Mouse (Mus musculus) WW6 (cell line): ENCODE measurements at regions not wholly inside any gene's neighbourhood (a gene's known extent, or its start where the extent isn't known, plus 50 kb on each side); places are given as distances from the start of the nearest gene placed in this dataset.
A peak's percentile ranks its signal among the peaks of the same experiment; 100 is the strongest.

Experiments
- DNase-seq: peaks from one replicate; pipeline ENCODE4 v3.0.0-alpha.2; 2013; ENCODE audit warnings: low read depth, low spot score

GRCm38 (mm10) chr1:88960142-88960541 is 110.1 kb upstream of the Sh3bp4 start:
- DNase-seq: no peak

DNA sequence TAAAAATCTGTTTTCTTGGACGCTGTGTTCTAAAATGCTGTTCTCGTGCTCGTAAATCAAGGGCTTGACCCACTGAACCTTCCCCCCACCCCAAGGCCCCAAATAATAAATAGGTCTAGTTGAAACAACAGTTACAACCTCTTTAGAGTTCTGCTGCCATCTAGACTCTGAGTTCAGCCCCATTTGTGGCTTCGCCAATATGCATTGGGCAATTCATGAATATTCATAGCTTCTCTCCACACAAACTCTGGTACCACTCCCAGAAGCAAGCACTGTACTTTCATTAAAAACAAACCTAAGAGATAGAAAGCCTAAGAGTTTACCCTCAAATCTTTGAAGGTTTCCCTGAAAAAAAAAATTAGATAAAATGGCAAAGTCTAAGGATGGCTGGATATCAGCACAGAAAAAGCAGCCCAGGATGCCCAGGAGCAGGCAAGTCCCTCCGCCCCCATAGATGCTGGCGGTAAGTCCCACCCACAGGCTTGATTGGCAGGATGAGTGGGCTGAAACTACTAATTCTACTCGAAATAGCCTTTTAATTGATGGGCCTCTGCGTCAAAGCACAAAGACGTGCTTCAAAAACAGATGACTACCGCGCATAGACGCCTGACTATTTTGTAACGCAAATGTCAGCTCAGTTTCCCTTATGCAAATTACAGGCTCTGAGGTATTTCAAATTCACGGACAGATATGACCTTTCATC is 106.0 kb upstream of the Sh3bp4 start:
- DNase-seq: no peak

DNA sequence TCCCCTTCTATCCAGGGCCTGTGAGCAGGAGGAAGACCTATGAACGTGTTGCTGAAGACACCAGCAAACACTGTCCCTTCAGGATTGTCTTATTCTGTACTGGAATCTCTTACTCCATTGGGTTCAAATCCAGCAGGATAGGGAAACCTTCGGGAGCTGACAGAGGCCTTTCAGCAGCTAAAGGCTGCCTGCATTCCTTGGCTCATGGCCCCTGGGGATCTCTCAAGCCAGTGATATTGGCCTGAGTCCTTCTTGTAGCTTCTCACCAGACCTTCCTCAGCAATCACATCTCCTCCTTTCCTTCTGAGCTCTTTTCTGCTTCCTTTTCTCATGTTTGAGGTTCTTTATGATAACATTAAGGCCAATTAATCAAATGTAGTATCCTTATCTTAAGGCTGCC is 103.8 kb upstream of the Sh3bp4 start:
- DNase-seq: no peak

- no peak for DNase-seq
Observed at GRCm38 (mm10) chr1:88968142-88968541, 102.1 kb upstream of the Sh3bp4 start.

DNA sequence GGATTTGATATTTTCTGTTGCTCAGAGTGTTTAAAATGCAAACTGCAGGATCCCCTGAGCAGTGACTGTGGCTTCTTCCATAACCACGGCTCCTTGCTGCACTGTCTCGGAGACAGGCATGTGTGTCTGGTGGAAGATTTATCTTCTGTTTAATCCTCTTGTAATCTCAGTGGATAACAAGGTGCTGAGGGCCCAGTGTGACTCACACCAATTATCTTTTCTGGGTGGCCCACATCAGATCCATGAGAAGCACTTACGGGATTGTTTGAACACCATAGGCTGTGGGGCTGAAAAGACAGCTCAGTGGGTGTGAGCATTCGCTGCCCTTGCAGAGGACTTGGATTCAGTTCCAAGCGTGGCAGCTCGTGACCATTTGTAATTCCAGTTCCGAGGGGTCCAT is 101.2 kb upstream of the Sh3bp4 start:
- no peak for DNase-seq

DNA sequence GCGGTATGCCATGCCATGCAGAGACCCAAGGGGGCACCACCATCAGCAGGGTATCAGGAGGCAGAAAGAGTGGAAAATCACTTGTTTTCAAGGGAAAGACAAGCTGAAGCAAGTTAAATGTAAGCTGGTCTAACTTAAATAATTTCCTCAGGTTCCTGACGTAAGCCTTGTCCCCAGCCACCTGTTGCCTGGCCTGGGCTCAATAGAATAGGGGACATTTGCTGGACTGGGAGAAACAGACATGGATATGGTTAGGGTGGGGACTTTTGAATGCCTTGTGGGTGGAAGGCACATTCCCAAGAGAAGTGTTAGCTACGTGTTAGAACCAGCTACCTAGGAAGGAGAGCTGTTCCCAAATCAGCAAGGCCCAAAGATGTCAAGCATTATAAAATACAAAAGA is 100.6 kb upstream of the Sh3bp4 start:
- DNase-seq: no peak

GRCm38 (mm10) chr1:88976101-88976500 is 94.1 kb upstream of the Sh3bp4 start:
- DNase-seq: no peak

- DNase-seq: no peak
Observed at GRCm38 (mm10) chr1:88988011-88988695, 82.1 kb upstream of the Sh3bp4 start.

DNA sequence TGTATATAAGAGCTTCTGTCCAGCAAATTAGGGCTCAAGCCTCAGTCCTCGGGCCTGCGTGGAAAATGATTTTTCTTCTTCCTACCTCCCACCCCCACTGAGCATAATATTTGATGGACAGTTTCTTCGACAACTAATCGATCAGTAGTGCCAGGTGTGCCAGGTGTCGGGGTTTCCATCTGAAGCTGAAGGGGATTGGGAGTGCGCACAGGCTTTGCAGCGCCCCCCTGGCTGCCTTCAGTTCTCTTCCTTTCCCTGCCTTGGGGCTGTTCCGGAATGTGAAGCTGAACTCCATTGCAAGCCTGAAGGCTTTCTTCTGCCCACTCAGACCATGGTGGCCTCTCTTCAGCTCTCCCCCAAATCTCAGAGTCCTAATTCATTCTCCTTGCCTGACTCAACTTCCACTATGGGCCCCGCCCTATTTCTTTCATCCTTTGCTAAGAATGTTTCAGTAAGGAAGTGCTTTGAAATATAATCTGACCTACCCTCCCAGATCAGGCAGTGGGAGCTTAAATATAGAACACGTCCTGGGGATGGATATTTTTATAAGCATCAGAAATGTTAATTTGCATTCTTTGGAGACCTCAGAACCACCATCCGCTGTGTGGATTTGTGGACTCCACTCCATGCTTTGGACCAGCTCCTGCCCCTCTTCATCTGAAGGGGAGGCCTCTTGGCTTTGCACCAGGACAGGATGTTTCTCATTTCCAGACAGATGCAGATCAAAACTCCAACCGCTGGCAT is 75.5 kb upstream of the Sh3bp4 start:
- DNase-seq: no peak

- no peak for DNase-seq
Observed at GRCm38 (mm10) chr1:88995945-88996344, 74.3 kb upstream of the Sh3bp4 start.

GRCm38 (mm10) chr1:88996657-88997056 is 73.6 kb upstream of the Sh3bp4 start:
- no peak for DNase-seq

- no peak for DNase-seq
Observed at GRCm38 (mm10) chr1:88997847-88998246, 72.4 kb upstream of the Sh3bp4 start.

- no peak for DNase-seq
Observed at GRCm38 (mm10) chr1:89002326-89002725, 67.9 kb upstream of the Sh3bp4 start.

- no peak for DNase-seq
Observed at GRCm38 (mm10) chr1:89003752-89004151, 66.5 kb upstream of the Sh3bp4 start.

- no peak for DNase-seq
Observed at GRCm38 (mm10) chr1:89007476-89007875, 62.7 kb upstream of the Sh3bp4 start.

- no peak for DNase-seq
Observed at GRCm38 (mm10) chr1:89010170-89010569, 60.0 kb upstream of the Sh3bp4 start.

- DNase-seq: no peak
Observed at GRCm38 (mm10) chr1:89011454-89011853, 58.8 kb upstream of the Sh3bp4 start.

- peak; percentile 58 for DNase-seq
Observed at GRCm38 (mm10) chr1:89015385-89015784, 54.8 kb upstream of the Sh3bp4 start.

DNA sequence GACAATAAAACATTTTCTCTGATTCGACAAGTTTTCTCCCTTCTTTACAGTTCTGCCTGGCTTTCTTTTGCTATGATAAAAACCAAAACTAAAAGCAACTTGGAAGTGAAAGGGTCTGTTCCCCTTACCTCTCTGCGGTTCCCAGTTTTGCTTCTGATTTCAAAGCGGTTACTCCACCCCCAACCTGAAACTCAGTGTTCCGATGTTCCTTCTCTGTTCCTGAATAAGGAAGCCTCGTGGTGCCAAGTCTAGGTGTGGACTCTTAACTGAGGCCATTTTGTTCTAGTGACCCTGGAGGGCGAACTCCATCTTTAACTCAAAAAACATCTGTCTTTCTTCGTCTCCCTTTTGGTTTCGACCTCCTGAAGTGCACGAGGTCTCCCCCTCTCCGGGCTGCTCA is 54.4 kb upstream of the Sh3bp4 start:
- DNase-seq: no peak

GRCm38 (mm10) chr1:89019778-89020373 is 50.3 kb upstream of the Sh3bp4 start:
- DNase-seq: no peak
